ENCODE assay signal across 16 mouse cellular contexts in the genomic region with DNA sequence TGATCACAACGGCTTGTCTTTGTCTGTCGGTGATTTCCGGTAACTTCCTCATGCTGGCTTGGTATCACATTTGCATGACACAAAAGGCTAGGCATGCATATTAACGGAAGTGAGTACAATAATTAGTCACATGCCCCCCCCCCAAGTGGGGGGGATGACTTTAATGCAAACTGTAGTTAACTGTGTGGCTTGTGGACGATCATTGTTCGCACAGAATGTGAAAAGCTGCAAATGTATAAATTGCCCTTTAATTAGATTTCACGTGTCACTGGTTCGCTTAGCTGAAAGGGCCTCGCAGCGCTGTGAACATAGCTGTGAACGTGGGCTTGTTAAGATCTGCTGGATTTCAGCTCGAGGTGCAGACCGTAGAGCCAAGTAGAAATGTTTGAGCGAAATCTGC.
DNase-seq lines count a peak whose midpoint lies in the region; ATAC-seq lines count a peak whose summit lies in the region.
"Had no signal": no experiment of that assay in that cellular context is flagged by ENCODE, and none has a peak within 500 bp of the region (broad histone marks: within the 10 kb centered on the region; RNA-seq: fewer than 3 reads in every experiment).

No protein-coding gene starts in this region.

- no peaks in the 10 kb centered on the region for H3K36me3 ChIP-seq in forebrain, embryonic 13.5 days (ENCODE audit: poor library complexity, severe bottlenecking)
- no peaks in the 10 kb centered on the region for H3K36me3 ChIP-seq in midbrain, embryonic 15.5 days (replicated peaks)
- H3K36me3 ChIP-seq: G1E had no signal

- H3K4me1 ChIP-seq in forebrain, embryonic 13.5 days: peaks cover 70% of the 10 kb centered on the region
- peaks cover 28% of the 10 kb centered on the region for H3K4me1 ChIP-seq in midbrain, embryonic 15.5 days

- H3K9me3 ChIP-seq in forebrain, embryonic 13.5 days (replicated peaks): peaks cover 1% of the 10 kb centered on the region; the same call in 1 of the 2 replicates
- H3K9me3 ChIP-seq in midbrain, embryonic 15.5 days: no peaks in the 10 kb centered on the region
- H3K9me3 ChIP-seq: G1E had no signal

- peak overlapping the region; percentile 13; the same call in 1 of the 2 replicates for H3K4me2 ChIP-seq in forebrain, embryonic 13.5 days
- H3K4me2 ChIP-seq in midbrain, embryonic 15.5 days: no peak overlapping the region
- H3K4me2 ChIP-seq: liver, embryonic 11.5 days had no signal

- peaks cover 41% of the 10 kb centered on the region for H3K27me3 ChIP-seq in forebrain, embryonic 13.5 days
- peaks cover 30% of the 10 kb centered on the region for H3K27me3 ChIP-seq in midbrain, embryonic 15.5 days (replicated peaks)

- no peak overlapping the region for H3K9ac ChIP-seq in forebrain, embryonic 13.5 days
- no peak overlapping the region for H3K9ac ChIP-seq in midbrain, embryonic 15.5 days

- DNase-seq in embryo, embryonic 10.5 days (ENCODE audit: low spot score): peak; percentile 39
- DNase-seq in embryo, embryonic 9.5 days (ENCODE audit: extremely low spot score): no peak
- DNase-seq in B cell, adult 2 months: peak; percentile 40 to 57
- no peak for DNase-seq in thymus, postnatal 36 days
- no peak for DNase-seq in kidney, postnatal 25 days
- DNase-seq: cerebellum, adult 18-20 months; gastrocnemius, postnatal 14 days; kidney, postnatal 4 days; right cerebral cortex, postnatal 4 days had no signal

- 5% methylated on average over 14 of the region's 14 CpGs for WGBS in forebrain, embryonic 13.5 days
- 26% methylated on average over 14 of the region's 14 CpGs for WGBS in midbrain, embryonic 15.5 days

- ATAC-seq in forebrain, embryonic 13.5 days: no peak; the same call in 1 of the 2 replicates
- ATAC-seq in midbrain, embryonic 15.5 days (replicated peaks): no peak
- no peak for ATAC-seq in granulocyte monocyte progenitor cell, adult 5-6 weeks (replicated peaks; ENCODE audit: poor library complexity, severe bottlenecking)
- ATAC-seq: intestine, postnatal 0 days; lung, postnatal 0 days had no signal

- H3K27ac ChIP-seq in forebrain, embryonic 13.5 days: peak overlapping the region; percentile 27; the same call in 1 of the 2 replicates
- H3K27ac ChIP-seq in midbrain, embryonic 15.5 days: 0 out of 2 replicates have a peak overlapping the region, but pooled peaks have one; percentile 12

- H3K4me3 ChIP-seq in forebrain, embryonic 13.5 days: no peak overlapping the region
- no peak overlapping the region for H3K4me3 ChIP-seq in midbrain, embryonic 15.5 days

Comparison
In these comparisons a context has a peak if more than half of its experiments do, and no peak if none do; other contexts are left out.
1. DNase-seq: peak in embryo, embryonic 10.5 days (single experiment) and B cell, adult 2 months (2 of 2); none in embryo, embryonic 9.5 days (single experiment), thymus, postnatal 36 days (0 of 2) and kidney, postnatal 25 days (0 of 2).